Mouse (Mus musculus) heart, embryonic 11.5 days (tissue): ENCODE results near the gene Olfr153. TPM values are rescaled to one million over a fixed set of nuclear protein-coding genes. Genes with fewer than 3 reads are reported as not detected.
"Not testable (repeated sequence)": the region's sequence is repeated elsewhere in the genome, so short reads cannot be mapped to it uniquely, and the experiment has no call there.

Experiments used
- ATAC-seq: fragments of 200-750 bp; cut with Nextera tagmentation; replicated peaks from 2 replicates; pipeline ENCODE4 v1.8.0; 2017; ENCODE audit warnings: moderate library complexity; ENCODE audit not compliant: insufficient number of reproducible peaks, low FRiP score, low TSS enrichment
- H3K27ac ChIP-seq: fragments of 300-500 bp; sonication (generic); 2 replicates; pipeline ENCODE4 v1.5.1; 2014; ENCODE audit warnings: mild to moderate bottlenecking, low read depth, low read length
- H3K27me3 ChIP-seq: fragments of 300-500 bp; sonication (generic); 2 replicates; pipeline ENCODE4 v1.6.1; 2014; ENCODE audit warnings: mild to moderate bottlenecking, low read length, mixed read lengths; ENCODE audit not compliant: control insufficient read depth, insufficient read depth
- H3K36me3 ChIP-seq: fragments of 300-500 bp; sonication (generic); 2 replicates; pipeline ENCODE4 v1.6.1; 2014; ENCODE audit warnings: mild to moderate bottlenecking, low read length, moderate library complexity, mixed read lengths; ENCODE audit not compliant: control insufficient read depth, insufficient read depth
- H3K4me1 ChIP-seq: fragments of 300-500 bp; sonication (generic); 2 replicates; pipeline ENCODE4 v1.6.1; 2014; ENCODE audit warnings: low read length; ENCODE audit not compliant: control insufficient read depth, insufficient read depth
- H3K4me2 ChIP-seq: fragments of 300-500 bp; sonication (generic); 2 replicates; pipeline ENCODE4 v1.6.1; 2014; ENCODE audit warnings: mild to moderate bottlenecking, moderate library complexity
- H3K4me3 ChIP-seq: fragments of 300-500 bp; sonication (generic); 2 replicates; pipeline ENCODE4 v1.5.1; 2014; ENCODE audit warnings: low read depth, low read length
- H3K9ac ChIP-seq: fragments of 300-500 bp; sonication (generic); 2 replicates; pipeline ENCODE4 v1.6.1; 2014; ENCODE audit warnings: mild to moderate bottlenecking, low read depth, low read length, moderate library complexity
- H3K9me3 ChIP-seq: fragments of 300-500 bp; sonication (generic); replicated peaks from 2 replicates; pipeline ENCODE4 v1.6.1; 2016; ENCODE audit warnings: low read length; ENCODE audit not compliant: control insufficient read depth
- WGBS: fragments of 180-500 bp; shearing (Covaris S2); extraction: QIAGEN DNeasy Blood & Tissue Kit; methylation state at CpG from one replicate; pipeline ENCODE4 v1.1.7; 2014; ENCODE audit not compliant: insufficient replicate concordance; 5-methylcytosine and 5-hydroxymethylcytosine counted together
- polyA plus RNA-seq: library from polyadenylated mRNA; unstranded; fragments of >200 nt; fragmentation: Nextera tagmentation; extraction: Ambion mirVana; gene quantifications from 2 replicates; pipeline ENCODE4 v1.2.1, GENCODE M21; 2014

Olfr153 gene
- not detected in 2 replicates for polyA plus RNA-seq

GRCm38 (mm10) chr2:87531496-87531895, at the start of gene Olfr153:
TSS of gene Olfr153 (plus strand) at chr2:87531796.
- Histone ChIP-seq H3K4me1 (no peaks in the 10 kb centered on the region), H3K27ac (no peak within 1 kb of the TSS)
- no peak for ATAC-seq

GRCm38 (mm10) chr2:87482276-87482675, 49.3 kb upstream of the Olfr153 start:
- ATAC-seq = no peak
- H3K9ac ChIP-seq = no peak overlapping the region
- no peaks in the 10 kb centered on the region for H3K9me3 ChIP-seq
- no peaks in the 10 kb centered on the region for H3K27me3 ChIP-seq
- no peak overlapping the region for H3K4me3 ChIP-seq
- H3K27ac ChIP-seq = no peak overlapping the region
- no peaks in the 10 kb centered on the region for H3K4me1 ChIP-seq
- H3K36me3 ChIP-seq = no peaks in the 10 kb centered on the region
- no peak overlapping the region for H3K4me2 ChIP-seq
- 72% methylated on average over 2 of the region's 2 CpGs for WGBS

More at GRCm38 (mm10) chr2:87531496-87531895, at the start of gene Olfr153:
- Histone ChIP-seq H3K9me3 (no peaks in the 10 kb centered on the region), H3K27me3 (no peaks in the 10 kb centered on the region), H3K9ac (no peak within 1 kb of the TSS), H3K4me3 (no peak within 1 kb of the TSS), H3K4me2 (no peak within 1 kb of the TSS), H3K36me3 (no peaks in the 10 kb centered on the region)

GRCm38 (mm10) chr2:87496993-87497392, 34.6 kb upstream of the Olfr153 start, which contains the start of gene Pramel7:
TSS of gene Pramel7 (minus strand) at chr2:87497093.
- not testable (repeated sequence) for H3K4me3 ChIP-seq, H3K36me3 ChIP-seq, H3K27ac ChIP-seq, H3K9me3 ChIP-seq, H3K9ac ChIP-seq, H3K4me2 ChIP-seq, ATAC-seq, H3K4me1 ChIP-seq, H3K27me3 ChIP-seq
- 84% methylated on average over 3 of the region's 5 CpGs for WGBS

- no peak within 1 kb of the TSS for H3K4me3 ChIP-seq
- no peak within 1 kb of the TSS for H3K27ac ChIP-seq
- H3K9me3 ChIP-seq = no peaks in the 10 kb centered on the region
- no peak within 1 kb of the TSS for H3K4me2 ChIP-seq
- H3K36me3 ChIP-seq = no peaks in the 10 kb centered on the region
- 80% methylated on average over 6 of the region's 6 CpGs for WGBS
- H3K4me1 ChIP-seq = no peaks in the 10 kb centered on the region
- ATAC-seq = no peak
- H3K9ac ChIP-seq = no peak within 1 kb of the TSS
- no peaks in the 10 kb centered on the region for H3K27me3 ChIP-seq
Observed at GRCm38 (mm10) chr2:87506265-87506664, 25.3 kb upstream of the Olfr153 start, which contains the start of gene Pramel6. TSS of gene Pramel6 (plus strand) at chr2:87506565.

GRCm38 (mm10) chr2:87515046-87515445, 16.6 kb upstream of the Olfr153 start:
- Histone ChIP-seq H3K36me3 (no peaks in the 10 kb centered on the region), H3K27ac (no peak overlapping the region), H3K4me3 (no peak overlapping the region), H3K9ac (no peak overlapping the region), H3K4me1 (no peaks in the 10 kb centered on the region), H3K4me2 (no peak overlapping the region), H3K27me3 (no peaks in the 10 kb centered on the region), H3K9me3 (no peaks in the 10 kb centered on the region)
- ATAC-seq = no peak
- 89% methylated on average over 2 of the region's 2 CpGs for WGBS

- H3K9me3 ChIP-seq = no peaks in the 10 kb centered on the region
- H3K4me3 ChIP-seq = no peak overlapping the region
- no peaks in the 10 kb centered on the region for H3K36me3 ChIP-seq
- no peak overlapping the region for H3K4me2 ChIP-seq
- 64% methylated on average over 7 of the region's 8 CpGs for WGBS
- no peaks in the 10 kb centered on the region for H3K4me1 ChIP-seq
- H3K27me3 ChIP-seq = no peaks in the 10 kb centered on the region
- H3K9ac ChIP-seq = no peak overlapping the region
- ATAC-seq = no peak
- no peak overlapping the region for H3K27ac ChIP-seq
Observed at GRCm38 (mm10) chr2:87515457-87516060, 16.0 kb upstream of the Olfr153 start.

- H3K27me3 ChIP-seq = no peaks in the 10 kb centered on the region
- ATAC-seq = no peak
- H3K4me1 ChIP-seq = no peaks in the 10 kb centered on the region
- WGBS = 76% methylated on average over 3 of the region's 3 CpGs
- no peak overlapping the region for H3K4me3 ChIP-seq
- no peak overlapping the region for H3K27ac ChIP-seq
- no peaks in the 10 kb centered on the region for H3K36me3 ChIP-seq
- no peak overlapping the region for H3K9ac ChIP-seq
- H3K4me2 ChIP-seq = no peak overlapping the region
- H3K9me3 ChIP-seq = no peaks in the 10 kb centered on the region
Observed at GRCm38 (mm10) chr2:87516581-87516980, 15.0 kb upstream of the Olfr153 start.

GRCm38 (mm10) chr2:87520651-87521050, 10.9 kb upstream of the Olfr153 start:
- 75% methylated on average over 4 of the region's 4 CpGs for WGBS
- Histone ChIP-seq H3K9ac (no peak overlapping the region), H3K4me3 (no peak overlapping the region), H3K27ac (no peak overlapping the region), H3K4me1 (no peaks in the 10 kb centered on the region), H3K27me3 (no peaks in the 10 kb centered on the region), H3K9me3 (no peaks in the 10 kb centered on the region), H3K36me3 (no peaks in the 10 kb centered on the region), H3K4me2 (no peak overlapping the region)
- ATAC-seq = no peak

GRCm38 (mm10) chr2:87525899-87526616, 5.5 kb upstream of the Olfr153 start:
- 28% methylated on average over 38 of the region's 39 CpGs for WGBS
- H3K4me2 ChIP-seq = peak overlapping the region; percentile 56
- H3K4me3 ChIP-seq, H3K4me1 ChIP-seq, H3K9ac ChIP-seq, H3K9me3 ChIP-seq, H3K27me3 ChIP-seq, H3K36me3 ChIP-seq, ATAC-seq, H3K27ac ChIP-seq: not testable (repeated sequence)
